Mouse (Mus musculus): Measurements from ENCODE around the gene Cdh23.
A peak's percentile ranks its signal among the peaks of the same experiment; 100 is the strongest.

Gene Cdh23

GRCm38 (mm10) chr10:60367904-60368303 lies 328.4 kb downstream of the Cdh23 start:
- ATAC-seq (ENCODE audit: low TSS enrichment) = no peak

- ATAC-seq (ENCODE audit: low TSS enrichment) = no peak
Measured at GRCm38 (mm10) chr10:60367145-60367544, 329.1 kb downstream of the Cdh23 start.

GRCm38 (mm10) chr10:60363426-60363825 lies 332.9 kb downstream of the Cdh23 start:
- ATAC-seq (ENCODE audit: low TSS enrichment) = no peak

GRCm38 (mm10) chr10:60362310-60362628 lies 334.0 kb downstream of the Cdh23 start:
- ATAC-seq (ENCODE audit: low TSS enrichment) = peak; percentile 20; the same call in 1 of the 2 replicates

GRCm38 (mm10) chr10:60361615-60362309 lies 334.5 kb downstream of the Cdh23 start:
- no peak for ATAC-seq (ENCODE audit: low TSS enrichment)

- ATAC-seq (ENCODE audit: low TSS enrichment) = no peak
Measured at GRCm38 (mm10) chr10:60358776-60359175, 337.5 kb downstream of the Cdh23 start.

GRCm38 (mm10) chr10:60357901-60358300 lies 338.4 kb downstream of the Cdh23 start:
- ATAC-seq (ENCODE audit: low TSS enrichment) = no peak

GRCm38 (mm10) chr10:60357441-60357840 lies 338.8 kb downstream of the Cdh23 start:
- ATAC-seq (ENCODE audit: low TSS enrichment) = no peak

- no peak for ATAC-seq (ENCODE audit: low TSS enrichment)
Measured at GRCm38 (mm10) chr10:60354881-60355677, 341.2 kb downstream of the Cdh23 start.

- ATAC-seq (ENCODE audit: low TSS enrichment) = no peak
Measured at GRCm38 (mm10) chr10:60354003-60354325, 342.3 kb downstream of the Cdh23 start.

GRCm38 (mm10) chr10:60353241-60354002 lies 342.9 kb downstream of the Cdh23 start:
- no peak for ATAC-seq (ENCODE audit: low TSS enrichment)

- ATAC-seq (ENCODE audit: low TSS enrichment) = no peak
Measured at GRCm38 (mm10) chr10:60351761-60352455, 344.4 kb downstream of the Cdh23 start.

- no peak for ATAC-seq (ENCODE audit: low TSS enrichment)
Measured at GRCm38 (mm10) chr10:60351248-60351647, 345.0 kb downstream of the Cdh23 start.

- ATAC-seq (ENCODE audit: low TSS enrichment) = peak; percentile 87
Measured at GRCm38 (mm10) chr10:60350805-60351167, 345.5 kb downstream of the Cdh23 start.

GRCm38 (mm10) chr10:60350077-60350804 lies 346.0 kb downstream of the Cdh23 start:
- ATAC-seq (ENCODE audit: low TSS enrichment) = no peak

- ATAC-seq (ENCODE audit: low TSS enrichment) = no peak
Measured at GRCm38 (mm10) chr10:60349644-60350043, 346.6 kb downstream of the Cdh23 start.

GRCm38 (mm10) chr10:60349056-60349455 lies 347.2 kb downstream of the Cdh23 start:
- ATAC-seq (ENCODE audit: low TSS enrichment) = no peak

- ATAC-seq (ENCODE audit: low TSS enrichment) = no peak
Measured at GRCm38 (mm10) chr10:60347768-60348610, 348.3 kb downstream of the Cdh23 start.

GRCm38 (mm10) chr10:60346701-60347405 lies 349.4 kb downstream of the Cdh23 start, which contains the start of gene Vsir:
Vsir (plus strand) TSS chr10:60346851.
- no peak; the same call in 1 of the 2 replicates for ATAC-seq (ENCODE audit: low TSS enrichment)

- no peak for ATAC-seq (ENCODE audit: low TSS enrichment)
Measured at GRCm38 (mm10) chr10:60346056-60346455, 350.2 kb downstream of the Cdh23 start.
